Mouse (Mus musculus) liver, adult 2 months (tissue): ENCODE measurements around the gene Efhd2. TPM values are rescaled to one million over a fixed set of nuclear protein-coding genes. Genes with fewer than 3 reads are reported as not detected.

Experiments
- DNase-seq: peaks from one replicate; pipeline ENCODE4 v3.0.0-alpha.2; 2011; ENCODE audit warnings: low read depth, low spot score; ENCODE audit errors: extremely low read depth
- H3K27ac ChIP-seq: fragments of 200-500 bp; replicated peaks from 2 replicates; pipeline ENCODE4 v1.5.1; 2012; ENCODE audit warnings: low read depth, mild to moderate bottlenecking, control low read depth, inconsistent platforms, low read length; ENCODE audit not compliant: insufficient read depth
- H3K27me3 ChIP-seq: fragments of 200-500 bp; 2 replicates; pipeline ENCODE4 v1.6.1; 2012; ENCODE audit warnings: mild to moderate bottlenecking, moderate library complexity, low read length, inconsistent platforms; ENCODE audit not compliant: control insufficient read depth, insufficient read depth
- H3K36me3 ChIP-seq: fragments of 200-500 bp; 2 replicates; pipeline ENCODE4 v1.6.1; 2012; ENCODE audit warnings: low read length, inconsistent platforms; ENCODE audit not compliant: control insufficient read depth, insufficient read depth
- H3K4me1 ChIP-seq: fragments of 200-500 bp; 2 replicates; pipeline ENCODE4 v1.6.1; 2011; ENCODE audit warnings: low read length; ENCODE audit not compliant: control insufficient read depth, insufficient read depth
- H3K4me3 ChIP-seq: fragments of 200-500 bp; 2 replicates; pipeline ENCODE4 v1.5.1; 2011; ENCODE audit warnings: low read depth, mild to moderate bottlenecking, control low read depth, low read length, moderate library complexity; ENCODE audit not compliant: insufficient read depth
- H3K79me2 ChIP-seq: fragments of 200-500 bp; 2 replicates; pipeline ENCODE4 v1.6.1; 2012; ENCODE audit warnings: inconsistent platforms, mild to moderate bottlenecking, low read length, moderate library complexity; ENCODE audit not compliant: control insufficient read depth, insufficient read depth
- H3K9ac ChIP-seq: fragments of 200-500 bp; 2 replicates; pipeline ENCODE4 v1.6.1; 2012; ENCODE audit warnings: low read depth, mild to moderate bottlenecking, control low read depth, inconsistent platforms, low read length
- CTCF ChIP-seq: fragments of 200-500 bp; IDR thresholded peaks from 2 replicates; pipeline ENCODE4 v1.5.1; 2011; ENCODE audit warnings: low read depth, low read length, control low read depth
- POLR2A ChIP-seq: fragments of 200-500 bp; IDR thresholded peaks from 2 replicates; pipeline ENCODE4 v1.6.1; 2011; ENCODE audit warnings: low read length, control low read depth; ENCODE audit not compliant: insufficient read depth; ENCODE audit errors: extremely low read depth
- WGBS: fragments of 180-500 bp; shearing (Covaris S2); methylation state at CpG from one replicate; pipeline ENCODE4 v1.1.7; 2018; 5-methylcytosine and 5-hydroxymethylcytosine counted together
- polyA plus RNA-seq: library from polyadenylated mRNA; depleted of rRNA; stranded (reverse); fragments of >200 nt; gene quantifications from 2 replicates; pipeline ENCODE4 v1.2.3, GENCODE M21; 2012; rRNA removed
- total RNA-seq: library from RNA; depleted of rRNA; stranded (reverse); fragments of >200 nt; gene quantifications from 2 replicates; pipeline ENCODE4 v1.2.3, GENCODE M21; 2014; rRNA removed

Gene Efhd2
- total and polyA plus RNA-seq, 2 experiments, result 15.0 to 46.1 TPM

GRCm38 (mm10) chr4:141810975-141811374, 63.7 kb downstream of the Efhd2 start:
- DNase-seq, result no peak
- no peaks in the 10 kb centered on the region for H3K27me3 ChIP-seq
- no peak for TF ChIP-seq CTCF
- TF ChIP-seq POLR2A, result no peak
- 100% methylated on average over 2 of the region's 2 CpGs for WGBS
- no peak overlapping the region for H3K27ac ChIP-seq
- H3K4me3 ChIP-seq, result no peak overlapping the region
- peaks cover 2% of the 10 kb centered on the region; the same call in 1 of the 2 replicates for H3K4me1 ChIP-seq
- H3K9ac ChIP-seq, result no peak overlapping the region
- peaks cover 30% of the 10 kb centered on the region for H3K36me3 ChIP-seq
- no peaks in the 10 kb centered on the region for H3K79me2 ChIP-seq

DNA sequence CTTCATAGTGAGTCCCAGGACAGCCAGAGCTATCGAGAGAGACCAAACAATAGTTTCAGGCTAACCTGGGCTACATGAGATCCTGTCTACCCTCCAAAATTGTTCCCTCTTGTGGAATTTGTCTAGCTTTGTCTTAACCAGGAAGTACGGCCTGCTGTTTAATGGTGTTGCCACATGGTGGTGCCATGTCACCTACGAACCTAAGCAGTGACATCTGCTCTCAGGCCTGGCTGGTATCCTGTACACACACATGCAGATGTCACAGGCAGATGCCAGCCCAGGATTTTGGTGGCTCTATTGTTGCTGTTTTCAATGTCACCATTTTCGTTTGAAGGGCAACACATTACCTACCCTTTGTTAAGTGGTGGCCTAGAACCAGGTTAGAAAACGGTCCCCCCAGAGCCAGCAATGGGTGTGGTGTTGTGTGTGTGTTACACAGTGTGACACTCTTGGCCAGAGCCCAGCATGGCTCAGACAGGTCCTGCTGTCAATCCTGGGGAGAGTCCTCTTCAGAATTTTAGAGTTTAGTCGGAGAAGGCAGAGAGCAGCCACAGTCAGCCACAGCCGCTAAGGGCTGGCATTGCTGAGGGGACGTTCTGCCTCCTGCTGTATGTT, 64.8 kb downstream of the Efhd2 start:
- H3K27me3 ChIP-seq, result no peaks in the 10 kb centered on the region
- H3K9ac ChIP-seq, result no peak overlapping the region
- 72% methylated on average over 8 of the region's 8 CpGs for WGBS
- H3K36me3 ChIP-seq, result peaks cover 37% of the 10 kb centered on the region
- no peak overlapping the region for H3K4me3 ChIP-seq
- peak; percentile 75 for DNase-seq
- peak; percentile 80 for TF ChIP-seq CTCF
- no peak for TF ChIP-seq POLR2A
- H3K4me1 ChIP-seq, result peaks cover 2% of the 10 kb centered on the region; the same call in 1 of the 2 replicates
- no peak overlapping the region for H3K27ac ChIP-seq
- no peaks in the 10 kb centered on the region for H3K79me2 ChIP-seq

Other genes with a start within 250 kb of the Efhd2 start
- 2.7 and 5.0 TPM in 2 replicates for gene Plekhm2, start 210.0 kb downstream of the Efhd2 start, total RNA-seq
- gene Plekhm2, start 210.0 kb downstream of the Efhd2 start, polyA plus RNA-seq, result 11.2 and 13.5 TPM in 2 replicates
- gene Rsc1a1, start 189.3 kb downstream of the Efhd2 start, total RNA-seq, result 16.3 and 30.3 TPM in 2 replicates
- 52.0 and 70.9 TPM in 2 replicates for gene Rsc1a1, start 189.3 kb downstream of the Efhd2 start, polyA plus RNA-seq
- gene Ddi2, start 151.5 kb downstream of the Efhd2 start, total RNA-seq, result 59.2 and 64.0 TPM in 2 replicates
- 51.2 and 55.7 TPM in 2 replicates for gene Ddi2, start 151.5 kb downstream of the Efhd2 start, polyA plus RNA-seq
- gene Agmat, start 128.2 kb downstream of the Efhd2 start, total RNA-seq, result 164 and 180 TPM in 2 replicates
- 453 and 487 TPM in 2 replicates for gene Agmat, start 128.2 kb downstream of the Efhd2 start, polyA plus RNA-seq
- gene Dnajc16, start 84.0 kb downstream of the Efhd2 start, total RNA-seq, result 3.8 and 5.4 TPM in 2 replicates
- 5.5 and 5.6 TPM in 2 replicates for gene Dnajc16, start 84.0 kb downstream of the Efhd2 start, polyA plus RNA-seq
- 8.4 and 10.5 TPM in 2 replicates for gene Casp9, start 81.3 kb downstream of the Efhd2 start, total RNA-seq
- 10.9 and 13.3 TPM in 2 replicates for gene Casp9, start 81.3 kb downstream of the Efhd2 start, polyA plus RNA-seq
- 80.9 and 238 TPM in 2 replicates for gene Cela2a, start 48.8 kb downstream of the Efhd2 start, total RNA-seq
- 3.6 and 4.8 TPM in 2 replicates for gene Cela2a, start 48.8 kb downstream of the Efhd2 start, polyA plus RNA-seq
- gene Ctrc, start 28.6 kb downstream of the Efhd2 start, total RNA-seq, result 0.34 and 0.83 TPM in 2 replicates
- gene Ctrc, start 28.6 kb downstream of the Efhd2 start, polyA plus RNA-seq, result 0.24 TPM in 1 of 2 replicates, not detected in the other
- 0.40 and 2.4 TPM in 2 replicates for gene Fhad1, start 140.2 kb upstream of the Efhd2 start, total RNA-seq
- gene Fhad1, start 140.2 kb upstream of the Efhd2 start, polyA plus RNA-seq, result 0.06 and 0.41 TPM in 2 replicates
- 4.1 and 6.8 TPM in 2 replicates for gene Tmem51, start 209.4 kb upstream of the Efhd2 start, total RNA-seq
- gene Tmem51, start 209.4 kb upstream of the Efhd2 start, polyA plus RNA-seq, result 4.0 and 13.3 TPM in 2 replicates